28 mouse cellular contexts compared by ENCODE assay signal in the genomic region with DNA sequence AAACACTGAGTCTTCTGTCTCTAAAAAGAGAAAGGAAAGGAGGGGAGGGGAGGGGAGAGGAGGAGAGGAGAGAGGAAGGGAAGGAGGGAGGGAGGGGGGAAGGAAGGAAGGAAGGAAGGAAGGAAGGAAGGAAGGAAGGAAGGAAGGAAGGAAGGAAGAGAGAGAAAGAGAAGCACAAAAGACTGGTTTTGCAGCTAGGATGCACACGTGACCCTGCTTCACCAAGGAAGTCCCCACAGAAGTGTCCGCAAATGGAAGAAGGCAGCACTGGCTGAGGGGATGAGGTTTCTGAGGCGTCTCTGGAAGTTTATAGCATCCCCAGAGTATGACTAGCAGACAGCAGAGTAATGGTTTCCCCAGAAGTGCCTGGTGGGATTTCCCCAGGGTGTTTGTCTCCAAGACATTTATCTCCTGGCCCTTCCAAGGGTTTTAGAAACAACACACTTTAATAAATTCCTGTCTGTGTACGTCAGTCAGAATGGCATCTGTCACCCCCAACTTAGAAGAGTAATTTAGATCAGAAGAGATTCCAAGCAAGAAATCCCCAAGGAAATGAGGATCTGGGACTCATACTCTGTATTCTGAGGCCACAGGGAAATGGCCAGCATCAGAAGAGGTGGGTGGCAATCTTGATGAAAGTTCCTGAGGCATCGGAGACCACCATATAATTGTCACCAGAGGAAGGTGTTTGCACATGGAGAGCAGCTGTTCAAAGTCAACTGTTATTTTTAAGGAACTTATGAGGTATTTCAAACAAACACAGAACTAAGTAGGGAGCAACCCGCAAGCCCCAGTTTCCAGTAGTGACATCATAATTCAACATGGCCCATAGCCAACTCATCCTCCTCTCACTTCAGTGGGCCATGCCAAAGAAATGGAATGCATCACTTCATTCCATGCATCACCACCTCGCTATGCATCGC. TPM values are rescaled to one million over a fixed set of nuclear protein-coding genes. Genes with fewer than 3 reads are reported as not detected.
"Had no signal": no experiment of that assay in that cellular context is flagged by ENCODE, and none has a peak within 500 bp of the region (broad histone marks: within the 10 kb centered on the region; RNA-seq: fewer than 3 reads in every experiment).

No protein-coding gene starts in this region.

- DNase-seq: kidney, adult 18-20 months; kidney, adult 9 months; kidney, postnatal 25 days; layer of hippocampus, postnatal 36 days; liver, embryonic 13.5 days; midbrain, embryonic 14.5 days; retina, postnatal 1 day; right cerebral cortex, postnatal 25 days; spleen, adult 18-20 months; thymus, adult 18-20 months; thymus, postnatal 4 days had no signal

- H3K4me2 ChIP-seq: liver, embryonic 13.5 days; midbrain, embryonic 11.5 days; neural tube, embryonic 13.5 days; stomach, embryonic 15.5 days had no signal

- ATAC-seq: inflammation-experienced regulatory T-cells, adult 6 months; intestine, embryonic 16.5 days had no signal

- H3K4me1 ChIP-seq: liver, embryonic 13.5 days; stomach, embryonic 15.5 days had no signal

- H3K9ac ChIP-seq: liver, embryonic 13.5 days; neural tube, embryonic 13.5 days; stomach, embryonic 15.5 days had no signal

- H3K4me3 ChIP-seq: left cerebral cortex, adult 2 months; liver, embryonic 13.5 days; neural tube, embryonic 13.5 days; stomach, embryonic 15.5 days had no signal

- H3K36me3 ChIP-seq: liver, embryonic 13.5 days; neural tube, embryonic 13.5 days; stomach, embryonic 15.5 days had no signal

- H3K27me3 ChIP-seq: stomach, embryonic 15.5 days had no signal

- H3K27ac ChIP-seq: left cerebral cortex, adult 2 months; liver, embryonic 13.5 days; macrophage; neural tube, embryonic 13.5 days; stomach, embryonic 15.5 days had no signal

- H3K9me3 ChIP-seq: liver, embryonic 13.5 days; neural tube, embryonic 13.5 days; stomach, embryonic 15.5 days had no signal

RNA-seq across cellular contexts. Expression of a gene that starts 11.5 kb away (rescaled TPM):
- total RNA-seq: layer of hippocampus, adult 8-10 months; layer of hippocampus, postnatal 10 days; layer of hippocampus, postnatal 36 days; left cerebral cortex, postnatal 10 days; left cerebral cortex, postnatal 36 days; liver, adult 2 months; megakaryocyte-erythroid progenitor cell, adult 5-6 weeks; neutrophil, adult 5-6 weeks had no signal
- polyA plus RNA-seq: inflammation-experienced regulatory T-cells, adult 6 months; intestine, embryonic 16.5 days; kidney, embryonic 16.5 days; large intestine, adult 2 months; liver, adult 2 months; liver, embryonic 13.5 days; liver, embryonic 16.5 days; macrophage; midbrain, embryonic 11.5 days; midbrain, embryonic 14.5 days; neural tube, embryonic 13.5 days; stomach, embryonic 15.5 days had no signal

RNA-seq across cellular contexts. Expression of a gene that starts 25.6 kb away (rescaled TPM):
- total RNA-seq: liver, adult 2 months; megakaryocyte-erythroid progenitor cell, adult 5-6 weeks had no signal
- polyA plus RNA-seq: inflammation-experienced regulatory T-cells, adult 6 months had no signal

RNA-seq across cellular contexts. Expression of a gene that starts 51.4 kb away (rescaled TPM):
- total RNA-seq: liver, adult 2 months; megakaryocyte-erythroid progenitor cell, adult 5-6 weeks; neutrophil, adult 5-6 weeks had no signal
- polyA plus RNA-seq: inflammation-experienced regulatory T-cells, adult 6 months; intestine, embryonic 16.5 days; kidney, embryonic 16.5 days; large intestine, adult 2 months; liver, adult 2 months; macrophage; neural tube, embryonic 13.5 days; stomach, embryonic 15.5 days had no signal
